Mouse (Mus musculus): ENCODE results near the gene Gfi1b.

Gfi1b gene

DNA sequence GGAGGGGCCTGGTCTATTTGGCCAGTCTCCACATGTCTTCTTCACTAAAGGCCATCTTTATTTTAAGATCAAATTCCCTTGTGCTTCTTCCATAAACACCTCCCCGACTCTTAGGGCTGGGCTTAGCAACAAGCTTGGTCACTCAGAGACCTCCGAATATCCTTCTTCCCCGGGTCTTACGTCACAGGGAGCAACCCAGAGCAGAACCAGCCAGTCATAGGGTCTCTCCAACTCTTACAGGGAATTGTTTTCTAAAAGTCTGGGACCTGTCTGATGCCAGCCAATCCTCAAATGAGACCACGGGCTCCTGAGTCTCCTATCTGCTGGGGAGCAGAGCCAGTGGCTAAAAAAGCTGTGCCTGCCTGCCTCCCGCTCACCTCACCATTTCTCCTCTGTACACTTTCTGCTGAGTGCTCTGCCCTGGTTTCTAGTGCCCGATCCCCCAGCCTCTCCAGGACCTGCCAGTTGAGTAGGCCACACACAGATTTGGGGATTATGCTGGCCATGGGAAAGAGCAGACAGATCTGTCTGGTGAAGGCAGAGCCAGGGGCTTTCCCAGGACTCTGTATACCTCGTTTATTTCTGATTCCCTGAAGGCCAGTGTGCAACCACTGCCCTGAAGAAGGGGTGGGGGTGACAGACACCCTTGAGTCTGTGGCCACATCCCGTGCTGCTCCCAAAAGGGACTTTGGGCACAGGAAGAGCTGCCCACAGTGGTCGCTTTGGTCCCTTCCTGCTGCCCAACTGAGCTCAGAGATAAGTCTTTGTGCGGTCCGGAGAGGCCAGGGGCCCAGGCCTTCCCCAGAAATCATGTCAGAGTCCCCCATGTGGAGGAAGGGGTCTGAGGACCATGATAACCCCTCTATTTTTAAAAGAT, 22.9 kb downstream of the Gfi1b start:
- DNase-seq (ENCODE audit: low spot score) = no peak

DNA sequence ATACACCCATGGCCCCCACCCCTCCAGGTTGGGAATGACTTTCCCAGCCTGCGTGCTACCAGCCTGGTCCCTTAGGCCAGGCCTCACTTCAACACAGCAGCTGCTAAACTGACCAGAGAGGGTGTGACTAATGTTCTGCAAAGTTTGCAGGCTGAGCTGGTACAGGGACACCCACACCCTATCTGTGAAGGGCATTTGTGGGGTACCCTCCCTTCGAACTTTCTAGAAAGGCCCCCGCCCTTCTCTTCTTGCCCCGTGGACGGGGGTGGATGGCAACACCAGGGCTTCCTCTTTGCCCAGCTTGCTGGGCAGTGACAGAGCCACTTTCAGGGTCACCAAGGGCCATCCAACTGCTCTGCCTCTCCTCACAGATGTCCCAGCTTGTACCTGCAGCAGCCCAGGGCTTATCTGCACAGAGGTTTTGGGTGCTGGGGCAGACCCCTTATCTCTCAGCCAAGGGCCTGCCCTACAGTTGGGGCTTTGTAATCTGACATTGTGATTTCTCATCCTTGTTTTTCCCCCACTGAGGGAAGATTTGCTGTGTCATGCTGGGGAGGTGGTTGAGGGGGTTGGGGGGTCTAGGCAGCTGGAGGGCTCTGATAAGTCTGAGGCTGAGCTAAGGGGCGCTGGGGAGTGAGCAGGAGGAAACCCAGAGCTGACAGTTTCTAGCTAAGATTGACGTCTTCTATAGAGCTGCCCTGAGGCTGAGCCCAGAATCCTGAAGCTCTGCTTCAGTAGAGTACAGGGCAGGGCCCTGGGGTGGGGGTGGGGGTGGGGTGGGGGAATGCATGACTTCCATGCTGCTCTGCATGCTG, 23.8 kb downstream of the Gfi1b start:
- no peak for DNase-seq (ENCODE audit: low spot score)

DNA sequence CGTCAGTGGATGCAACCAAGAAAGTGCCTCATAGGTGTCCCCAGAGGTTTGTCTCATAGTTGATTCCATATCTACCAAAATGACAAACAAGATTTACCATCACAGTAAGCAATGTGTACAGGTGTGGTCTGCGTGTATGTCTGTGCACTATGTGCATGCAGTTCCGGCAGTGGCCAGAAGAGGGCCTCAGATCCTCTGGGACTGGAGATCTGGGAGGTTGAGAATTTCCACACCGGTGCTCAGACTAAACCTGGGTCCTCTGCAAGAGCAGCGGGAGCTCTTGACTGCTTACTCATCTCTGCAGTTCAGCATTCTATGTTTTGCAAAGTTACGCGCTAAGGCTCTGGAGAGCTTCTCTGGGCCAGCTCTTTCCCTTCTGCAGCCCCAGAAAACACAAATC, 24.8 kb downstream of the Gfi1b start:
- no peak for DNase-seq (ENCODE audit: low spot score)

DNA sequence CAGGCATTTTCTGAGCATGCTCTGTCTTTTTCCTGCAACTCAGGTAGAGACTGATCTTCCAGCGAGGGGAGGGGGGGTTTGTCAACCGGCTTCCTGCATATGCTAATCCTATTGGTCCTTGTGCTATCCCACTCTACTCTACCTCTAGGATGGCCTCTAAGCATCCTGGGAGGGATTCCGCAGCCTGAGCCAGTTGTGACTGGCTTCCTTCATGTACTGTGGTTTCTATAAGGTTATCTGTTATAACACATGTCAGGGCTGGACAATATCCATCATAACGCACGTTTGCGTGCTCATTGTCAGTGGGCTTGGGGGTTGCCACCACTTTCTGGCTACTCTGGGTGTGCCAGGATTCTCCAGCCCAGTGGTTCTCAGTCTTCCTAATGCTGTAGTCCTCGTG, 25.8 kb downstream of the Gfi1b start:
- no peak for DNase-seq (ENCODE audit: low spot score)

DNA sequence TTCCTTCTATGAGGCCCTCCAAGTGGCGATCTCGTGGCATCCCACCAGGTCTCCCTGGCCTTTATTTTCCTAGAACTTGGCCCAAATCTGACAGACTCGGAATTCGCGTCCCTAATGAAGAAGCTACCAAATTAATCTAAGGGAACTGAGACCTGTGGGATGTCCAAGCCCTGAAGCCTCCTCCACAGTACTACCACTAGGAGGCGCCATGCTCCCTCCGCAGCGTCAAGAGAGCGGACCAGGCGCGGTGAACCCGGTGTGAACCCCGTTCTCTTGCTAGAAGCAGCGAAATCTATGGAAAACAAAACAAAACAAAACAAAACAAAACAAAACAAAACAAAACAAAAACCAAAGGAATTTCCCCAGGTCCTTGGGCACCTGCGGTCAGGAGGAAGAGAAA, 29.0 kb downstream of the Gfi1b start:
- DNase-seq (ENCODE audit: low spot score) = peak; percentile 82

DNA sequence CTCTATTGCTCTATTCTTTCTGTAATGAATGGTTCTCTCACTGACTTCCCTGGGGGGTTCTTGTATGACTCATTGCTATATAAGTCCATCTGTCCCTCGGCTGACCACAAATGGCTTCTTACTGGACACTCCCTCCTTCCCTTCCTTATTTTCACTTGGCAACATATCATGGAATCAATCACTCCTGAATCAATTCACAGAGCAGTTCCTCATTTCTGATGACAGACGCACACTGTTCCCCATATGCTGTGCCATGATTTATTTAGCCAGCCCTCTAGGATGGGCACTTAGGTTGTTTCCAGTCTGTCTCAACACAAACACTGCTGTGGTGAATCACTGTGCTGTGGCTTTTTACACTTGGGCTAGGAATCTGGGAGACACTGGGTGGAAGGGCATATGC, 30.3 kb downstream of the Gfi1b start:
- DNase-seq (ENCODE audit: low spot score) = no peak

DNA sequence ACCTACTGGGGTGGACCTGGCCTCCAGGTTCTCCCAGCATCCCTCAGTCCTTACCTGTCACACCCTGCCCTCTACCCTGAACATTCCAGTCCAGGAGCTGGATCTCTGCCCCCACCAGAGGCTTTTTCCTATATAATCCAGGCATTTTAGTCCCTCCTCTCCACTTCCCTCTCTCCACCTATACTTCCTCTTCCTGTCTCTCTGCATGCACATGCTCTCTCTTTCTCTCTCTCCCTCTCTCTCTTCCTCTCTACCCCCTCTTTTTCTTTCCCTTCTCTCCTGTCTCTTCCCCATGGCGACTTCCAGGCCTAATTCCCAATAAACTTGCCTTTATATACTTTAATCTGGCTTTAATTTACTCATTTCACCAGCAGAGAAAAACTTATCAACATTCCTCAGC, 33.2 kb downstream of the Gfi1b start:
- DNase-seq (ENCODE audit: low spot score) = no peak

DNA sequence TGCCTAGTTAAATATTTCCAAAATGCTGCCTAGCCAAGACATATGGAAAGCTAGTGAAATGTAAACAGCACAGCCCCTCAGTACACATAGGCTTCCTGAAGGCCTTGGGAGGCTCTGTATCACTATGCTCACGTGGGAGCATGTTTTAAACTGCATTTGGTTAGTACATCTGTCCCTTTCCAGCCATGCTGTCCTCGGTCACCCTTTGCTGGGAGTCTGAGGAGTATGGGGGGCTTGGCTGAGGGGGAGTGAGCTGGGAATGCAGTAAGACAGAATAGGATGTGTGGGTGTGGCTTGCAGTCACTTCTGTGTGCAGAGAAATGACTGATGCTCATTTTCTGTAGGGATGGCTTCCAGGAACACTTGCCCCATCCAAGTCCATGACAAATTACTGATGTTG, 36.1 kb downstream of the Gfi1b start:
- no peak for DNase-seq (ENCODE audit: low spot score)

DNA sequence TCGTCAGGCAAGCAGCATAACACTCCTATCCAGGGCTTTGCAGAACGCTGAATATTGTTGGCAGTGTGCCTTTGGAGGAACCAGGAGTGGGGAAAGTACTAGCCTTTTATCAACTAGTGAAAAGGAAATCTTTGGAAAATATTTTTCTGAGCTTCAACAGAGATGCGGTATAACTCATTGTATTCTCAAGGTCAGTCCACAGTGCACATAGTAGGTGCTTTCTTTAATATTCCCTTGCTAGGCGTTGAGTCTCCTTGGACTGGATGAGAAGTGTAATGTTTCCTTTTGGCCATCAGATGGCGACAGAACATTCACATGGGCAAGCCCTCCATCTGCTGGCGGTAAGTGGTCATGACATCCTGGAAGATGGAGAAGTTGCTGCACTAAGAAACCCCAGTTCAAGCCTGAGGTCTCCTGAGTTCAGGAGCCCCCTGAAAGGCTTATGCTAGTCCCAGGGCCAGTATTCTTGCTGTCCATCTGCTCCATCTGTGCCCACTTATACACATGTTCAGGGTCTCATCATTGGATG, 36.7 kb downstream of the Gfi1b start:
- DNase-seq (ENCODE audit: low spot score) = peak; percentile 92

DNA sequence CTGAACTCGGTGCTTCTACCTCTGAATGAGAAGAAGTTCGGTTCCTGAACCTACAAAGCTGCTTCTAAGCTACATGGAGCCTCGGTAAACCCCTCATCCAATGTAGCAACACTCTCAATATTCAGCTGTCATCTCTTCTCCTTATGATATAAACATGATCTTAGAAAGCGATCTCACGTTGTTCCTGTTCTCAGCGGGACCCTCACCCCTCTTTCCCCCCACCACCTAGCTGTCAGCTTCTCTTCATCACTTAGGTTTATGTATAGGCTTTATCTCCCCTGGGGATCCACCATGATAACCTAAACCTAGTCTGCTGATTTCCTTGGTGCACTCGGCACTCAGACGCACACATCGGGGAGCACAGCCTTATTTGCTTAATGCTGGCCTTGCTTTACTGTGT, 38.1 kb downstream of the Gfi1b start, which contains the start of gene Gtf3c5:
TSS of gene Gtf3c5 (minus strand) at position 101 of the 400 bp plus-strand sequence.
- no peak for DNase-seq (ENCODE audit: low spot score)

DNA sequence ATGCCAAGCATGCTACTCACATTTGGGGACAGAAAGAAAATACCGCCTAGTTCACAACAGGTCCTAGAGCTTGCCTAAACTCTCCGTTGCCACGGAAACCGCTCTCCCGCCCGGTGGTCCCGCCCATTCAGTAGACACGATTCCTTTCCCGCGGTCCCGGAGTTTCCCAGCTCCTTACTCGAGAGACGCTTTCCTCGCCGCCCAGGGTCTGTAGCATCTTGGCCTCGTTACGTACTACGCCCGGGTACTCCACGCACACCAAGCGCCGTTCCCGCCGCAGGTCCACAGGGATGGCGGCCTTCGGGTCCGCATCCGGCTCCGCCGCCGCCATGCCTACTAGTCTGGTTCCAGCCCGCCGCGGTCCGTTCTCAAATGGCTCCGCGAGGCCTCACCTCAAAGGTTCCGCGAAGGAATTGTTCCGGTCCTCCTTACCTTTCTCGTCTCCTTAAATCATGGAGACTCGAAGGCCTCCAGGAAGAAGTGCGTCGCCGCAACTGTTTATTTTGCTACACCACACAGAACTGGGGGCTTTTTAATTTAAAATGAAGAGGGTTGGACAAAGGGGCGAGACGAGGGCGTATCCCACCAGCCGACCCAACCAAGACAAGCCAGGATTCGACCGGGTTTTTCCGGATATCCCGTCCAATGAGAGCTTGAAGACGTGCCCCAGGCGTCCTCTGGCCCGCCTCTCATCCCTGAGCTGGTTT, 39.0 kb downstream of the Gfi1b start:
- DNase-seq (ENCODE audit: low spot score) = peak; percentile 94

DNA sequence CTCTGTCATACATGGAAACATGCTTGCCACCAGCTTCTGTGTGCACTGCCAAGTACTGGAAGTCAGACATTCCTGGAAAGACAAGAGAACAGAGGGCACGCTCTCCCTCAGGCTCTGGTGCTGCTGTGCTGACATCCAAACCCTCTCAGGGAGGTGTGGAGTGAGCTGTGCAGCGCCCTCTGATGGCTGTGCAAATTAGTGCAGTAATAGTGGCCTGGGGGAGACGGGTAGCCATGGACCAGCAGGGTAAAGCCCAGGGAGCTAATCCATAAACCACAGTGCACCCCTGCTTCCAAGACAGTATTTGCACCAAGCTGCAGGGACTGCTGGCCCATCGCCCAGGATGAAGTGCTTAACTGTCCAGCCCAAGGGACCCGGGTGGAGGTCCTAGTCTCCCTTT, 43.8 kb downstream of the Gfi1b start:
- peak; percentile 26 for DNase-seq (ENCODE audit: low spot score)

DNA sequence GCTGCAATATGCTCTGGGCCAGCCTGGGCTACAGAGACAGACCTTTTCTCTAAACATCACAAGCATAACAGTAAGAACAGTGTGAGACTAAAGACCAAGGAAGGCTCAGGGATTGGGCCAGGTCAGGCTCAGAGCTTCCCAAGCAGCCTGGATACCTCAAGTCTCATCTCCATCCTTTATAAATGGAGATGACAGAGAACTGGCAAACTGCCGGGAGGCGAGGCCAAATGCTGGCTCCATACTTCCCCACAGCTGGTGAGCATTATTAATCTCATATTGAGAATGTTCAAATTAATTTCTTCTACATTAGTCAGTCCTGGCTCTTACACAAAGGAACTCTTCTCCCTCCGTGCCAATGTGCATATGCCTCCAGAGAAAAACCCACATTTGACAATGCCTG, 45.0 kb downstream of the Gfi1b start:
- DNase-seq (ENCODE audit: low spot score) = no peak

DNA sequence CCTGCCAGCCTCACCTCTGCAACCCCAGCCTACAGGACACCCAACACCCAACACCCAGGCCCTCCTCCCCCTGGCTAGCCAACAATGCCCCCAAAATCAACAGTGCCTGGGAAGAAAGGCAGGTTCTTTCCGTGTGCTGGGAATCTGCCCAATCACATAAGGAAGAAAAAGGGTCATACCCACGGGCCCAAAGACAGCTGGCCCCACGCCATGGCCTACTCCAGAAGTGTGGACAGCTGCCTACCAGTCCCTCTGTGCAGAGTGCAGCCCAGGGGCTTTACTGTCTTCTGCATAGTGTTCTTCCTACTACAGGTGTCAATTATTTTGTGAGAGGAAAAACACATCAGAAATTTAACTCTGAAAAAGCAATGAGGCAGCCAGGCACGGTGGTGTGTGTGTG, 46.4 kb downstream of the Gfi1b start:
- no peak for DNase-seq (ENCODE audit: low spot score)

DNA sequence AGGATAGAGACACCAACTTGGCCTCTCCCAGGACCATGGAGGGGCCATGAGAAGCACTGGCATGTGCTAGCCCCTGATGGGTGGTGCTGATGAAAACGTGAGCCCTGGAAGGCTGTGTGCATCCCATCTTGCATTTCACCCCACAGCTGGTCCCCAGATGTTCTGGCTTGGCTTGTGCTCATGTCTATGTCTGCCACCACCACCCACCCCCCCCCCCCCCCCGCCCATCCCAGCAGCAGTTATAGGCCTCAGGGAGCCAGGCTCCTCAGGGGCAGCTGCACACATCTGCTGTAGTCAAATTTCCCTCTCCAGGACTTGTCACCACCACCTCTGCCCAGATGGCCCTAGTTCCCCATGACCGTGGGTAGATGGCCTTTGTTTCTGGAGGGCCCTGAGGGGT, 51.9 kb downstream of the Gfi1b start:
- DNase-seq (ENCODE audit: low spot score) = peak; percentile 33

DNA sequence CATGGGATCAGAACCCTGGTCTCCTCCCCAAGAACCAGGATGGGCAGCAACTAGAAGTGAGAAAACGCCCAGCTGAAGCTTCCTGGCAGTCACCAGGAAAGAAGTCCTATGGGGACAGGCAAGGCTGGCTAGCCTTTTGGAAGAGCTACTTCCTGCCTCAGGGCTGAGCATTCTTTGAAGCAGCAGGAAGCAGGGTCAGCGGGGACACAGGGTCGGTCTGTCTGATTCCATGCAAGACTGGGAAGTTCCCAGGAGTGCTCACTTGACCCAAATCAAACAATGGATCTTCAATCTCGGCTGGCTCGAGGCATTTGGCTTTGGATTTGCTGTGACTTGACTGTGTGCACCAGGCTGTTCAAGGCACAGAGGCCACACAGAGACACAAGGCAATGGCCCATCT, 55.2 kb downstream of the Gfi1b start:
- DNase-seq (ENCODE audit: low spot score) = no peak

DNA sequence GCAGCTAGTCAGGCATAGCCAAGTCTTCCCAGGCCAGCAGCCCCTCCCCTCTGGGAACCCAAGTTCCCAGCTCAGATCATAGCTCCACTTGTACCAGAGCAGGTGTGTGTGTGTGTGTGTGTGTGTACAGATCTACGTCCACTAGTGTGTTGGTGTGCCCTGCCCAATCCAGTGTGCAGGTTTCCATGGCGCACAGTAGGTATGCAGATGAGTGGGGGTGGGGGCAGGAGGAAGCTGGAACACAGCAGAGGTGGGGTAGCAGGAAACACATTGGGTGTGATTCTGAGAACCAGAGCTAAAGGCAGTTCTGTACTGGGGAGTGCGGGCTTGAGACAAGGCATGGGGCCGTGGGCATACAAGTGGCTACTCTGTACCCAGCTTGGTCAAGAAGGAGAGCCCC, 57.4 kb downstream of the Gfi1b start:
- DNase-seq (ENCODE audit: low spot score) = no peak

DNA sequence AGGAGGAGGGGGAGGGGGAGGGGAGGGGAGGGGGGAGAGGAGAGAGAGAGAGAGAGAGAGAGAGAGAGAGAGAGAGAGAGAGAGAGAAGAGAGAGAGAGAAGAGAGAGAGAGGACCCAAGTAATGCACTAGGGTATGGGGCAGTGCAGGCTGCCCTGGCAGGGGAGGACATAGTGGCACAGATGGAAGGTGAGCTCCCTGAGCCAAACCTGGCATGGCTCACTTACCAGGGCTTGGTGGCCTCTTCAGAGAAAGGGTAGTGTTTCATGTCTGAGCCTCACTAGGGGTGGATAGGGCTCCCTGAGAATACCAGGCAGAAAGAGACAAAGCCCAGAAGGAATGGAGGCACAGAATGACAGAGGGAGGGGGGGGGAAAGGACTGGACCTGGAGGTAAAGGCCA, 58.0 kb downstream of the Gfi1b start:
- DNase-seq (ENCODE audit: low spot score) = no peak

DNA sequence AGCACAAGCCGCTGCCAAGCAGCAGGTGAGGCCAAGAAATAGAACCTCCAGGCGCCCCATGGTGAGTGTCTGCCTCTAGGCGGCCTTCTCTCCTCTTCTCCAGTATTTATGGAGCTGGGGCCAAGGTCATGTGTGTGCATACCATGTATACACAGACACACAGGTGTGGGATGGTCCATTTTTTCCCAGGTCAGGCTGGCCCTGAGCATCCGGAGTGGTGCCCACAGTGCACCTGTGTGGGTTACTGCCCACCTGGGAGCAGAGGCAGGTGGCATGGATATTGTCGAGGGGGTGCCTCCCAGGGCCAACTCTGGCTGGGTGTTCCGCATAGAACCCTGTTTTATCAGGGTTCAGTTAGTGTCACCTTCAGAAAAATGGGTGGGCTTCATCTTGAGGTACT, 58.5 kb downstream of the Gfi1b start, which contains the start of gene Cel:
TSS of gene Cel (minus strand) at position 101 of the 400 bp plus-strand sequence.
- DNase-seq (ENCODE audit: low spot score) = no peak

Measured in embryo, embryonic 10.5 days (tissue).